Mouse (Mus musculus) kidney, embryonic 16.5 days (tissue): Measurements from ENCODE around the gene Cd81. TPM values are rescaled to one million over a fixed set of nuclear protein-coding genes. Genes with fewer than 3 reads are reported as not detected.

Experiments
- ATAC-seq: fragments of 200-750 bp; cut with Nextera tagmentation; 2 replicates; pipeline ENCODE4 v1.8.0; 2017; ENCODE audit warnings: moderate TSS enrichment; ENCODE audit not compliant: low FRiP score, low TSS enrichment
- H3K27ac ChIP-seq: fragments of 300-500 bp; sonication (generic); 2 replicates; pipeline ENCODE4 v1.5.1; 2014; ENCODE audit warnings: low read length
- H3K27me3 ChIP-seq: fragments of 300-500 bp; sonication (generic); 2 replicates; pipeline ENCODE4 v1.6.1; 2014; ENCODE audit warnings: low read length, control low read depth, mixed read lengths; ENCODE audit not compliant: insufficient read depth
- H3K36me3 ChIP-seq: fragments of 300-500 bp; sonication (generic); 2 replicates; pipeline ENCODE4 v1.6.1; 2014; ENCODE audit warnings: low read length, control low read depth, mixed read lengths; ENCODE audit not compliant: insufficient read depth
- H3K4me1 ChIP-seq: fragments of 300-500 bp; sonication (generic); 2 replicates; pipeline ENCODE4 v1.6.1; 2014; ENCODE audit warnings: low read length, control low read depth, mixed read lengths; ENCODE audit not compliant: insufficient read depth
- H3K4me2 ChIP-seq: fragments of 300-500 bp; sonication (generic); replicated peaks from 2 replicates; pipeline ENCODE4 v1.6.1; 2014; ENCODE audit warnings: low read depth, low read length
- H3K4me3 ChIP-seq: fragments of 300-500 bp; sonication (generic); 2 replicates; pipeline ENCODE4 v1.5.1; 2014; ENCODE audit warnings: mild to moderate bottlenecking, low read length
- H3K9ac ChIP-seq: fragments of 300-500 bp; sonication (generic); replicated peaks from 2 replicates; pipeline ENCODE4 v1.6.1; 2014; ENCODE audit warnings: low read length
- H3K9me3 ChIP-seq: fragments of 300-500 bp; sonication (generic); 2 replicates; pipeline ENCODE4 v1.6.1; 2016; ENCODE audit warnings: low read length, control low read depth
- WGBS: fragments of 180-500 bp; shearing (Covaris S2); extraction: QIAGEN DNeasy Blood & Tissue Kit; methylation state at CpG from one replicate; pipeline ENCODE4 v1.1.7; 2014; 5-methylcytosine and 5-hydroxymethylcytosine counted together
- polyA plus RNA-seq: library from polyadenylated mRNA; unstranded; fragments of >200 nt; fragmentation: Nextera tagmentation; extraction: Ambion mirVana; gene quantifications from 2 replicates; pipeline ENCODE4 v1.2.1, GENCODE M21; 2015

Gene Cd81
- polyA plus RNA-seq, 1 experiment from 2014 or later: 698 TPM

GRCm38 (mm10) chr7:143034519-143035450 is 17.8 kb upstream of the Cd81 start:
- WGBS: 85% methylated on average over 8 of the region's 8 CpGs
- H3K9me3 ChIP-seq: no peaks in the 10 kb centered on the region

GRCm38 (mm10) chr7:143036787-143037186 is 15.8 kb upstream of the Cd81 start:
- Histone ChIP-seq H3K4me1 (peaks cover 8% of the 10 kb centered on the region; the same call in 1 of the 2 replicates), H3K36me3 (no peaks in the 10 kb centered on the region), H3K9ac (no peak overlapping the region), H3K27me3 (no peaks in the 10 kb centered on the region), H3K27ac (no peak overlapping the region), H3K4me2 (no peak overlapping the region), H3K9me3 (no peaks in the 10 kb centered on the region), H3K4me3 (no peak overlapping the region)
- no peak for ATAC-seq
- WGBS: 81% methylated on average over 3 of the region's 3 CpGs

More at GRCm38 (mm10) chr7:143034519-143035450, 17.8 kb upstream of the Cd81 start:
- Histone ChIP-seq H3K36me3 (no peaks in the 10 kb centered on the region), H3K27me3 (no peaks in the 10 kb centered on the region), H3K9ac (no peak overlapping the region), H3K27ac (no peak overlapping the region), H3K4me2 (no peak overlapping the region), H3K4me1 (no peaks in the 10 kb centered on the region), H3K4me3 (no peak overlapping the region)
- ATAC-seq: no peak

- Histone ChIP-seq H3K27me3 (no peaks in the 10 kb centered on the region), H3K27ac (no peak overlapping the region), H3K4me1 (peaks cover 12% of the 10 kb centered on the region; the same call in 1 of the 2 replicates), H3K9me3 (no peaks in the 10 kb centered on the region), H3K36me3 (no peaks in the 10 kb centered on the region), H3K4me3 (no peak overlapping the region), H3K4me2 (no peak overlapping the region), H3K9ac (no peak overlapping the region)
- no peak for ATAC-seq
- WGBS: 85% methylated on average over 4 of the region's 4 CpGs
Observed at GRCm38 (mm10) chr7:143037306-143037705, 15.2 kb upstream of the Cd81 start.

GRCm38 (mm10) chr7:143038174-143038931 is 14.2 kb upstream of the Cd81 start:
- Histone ChIP-seq H3K9ac (no peak overlapping the region), H3K4me3 (no peak overlapping the region), H3K27me3 (no peaks in the 10 kb centered on the region), H3K36me3 (no peaks in the 10 kb centered on the region), H3K4me1 (peaks cover 14% of the 10 kb centered on the region; the same call in 1 of the 2 replicates), H3K4me2 (no peak overlapping the region), H3K27ac (no peak overlapping the region), H3K9me3 (no peaks in the 10 kb centered on the region)
- WGBS: 88% methylated on average over 3 of the region's 3 CpGs
- ATAC-seq: no peak

GRCm38 (mm10) chr7:143040561-143040960 is 12.0 kb upstream of the Cd81 start:
- ATAC-seq: no peak
- 93% methylated on average over 3 of the region's 3 CpGs for WGBS
- Histone ChIP-seq H3K27ac (no peak overlapping the region), H3K4me3 (no peak overlapping the region), H3K4me1 (peaks cover 14% of the 10 kb centered on the region; the same call in 1 of the 2 replicates), H3K36me3 (no peaks in the 10 kb centered on the region), H3K9me3 (peaks cover 4% of the 10 kb centered on the region; the same call in 1 of the 2 replicates), H3K9ac (no peak overlapping the region), H3K27me3 (no peaks in the 10 kb centered on the region), H3K4me2 (no peak overlapping the region)

- H3K4me2 ChIP-seq: no peak overlapping the region
- peak overlapping the region; percentile 67; the same call in 1 of the 2 replicates for H3K27ac ChIP-seq
- WGBS: 76% methylated on average over 3 of the region's 3 CpGs
- H3K9ac ChIP-seq: no peak overlapping the region
- H3K4me3 ChIP-seq: no peak overlapping the region
- H3K27me3 ChIP-seq: no peaks in the 10 kb centered on the region
- H3K4me1 ChIP-seq: peaks cover 14% of the 10 kb centered on the region; the same call in 1 of the 2 replicates
- H3K9me3 ChIP-seq: peaks cover 4% of the 10 kb centered on the region; the same call in 1 of the 2 replicates
- no peak; the same call in 1 of the 2 replicates for ATAC-seq
- H3K36me3 ChIP-seq: no peaks in the 10 kb centered on the region
Observed at GRCm38 (mm10) chr7:143041138-143041822, 11.3 kb upstream of the Cd81 start.

GRCm38 (mm10) chr7:143042089-143042488 is 10.4 kb upstream of the Cd81 start:
- peaks cover 4% of the 10 kb centered on the region; the same call in 1 of the 2 replicates for H3K9me3 ChIP-seq

GRCm38 (mm10) chr7:143042897-143043300 is 9.6 kb upstream of the Cd81 start:
- H3K4me1 ChIP-seq: peaks cover 14% of the 10 kb centered on the region; the same call in 1 of the 2 replicates
- H3K4me3 ChIP-seq: no peak overlapping the region
- WGBS: 70% methylated on average over 3 of the region's 3 CpGs
- H3K9ac ChIP-seq: no peak overlapping the region
- H3K27me3 ChIP-seq: no peaks in the 10 kb centered on the region
- ATAC-seq: no peak
- H3K27ac ChIP-seq: peak overlapping the region; percentile 69; the same call in 1 of the 2 replicates
- peaks cover 4% of the 10 kb centered on the region; the same call in 1 of the 2 replicates for H3K9me3 ChIP-seq
- no peak overlapping the region for H3K4me2 ChIP-seq
- H3K36me3 ChIP-seq: no peaks in the 10 kb centered on the region

More at GRCm38 (mm10) chr7:143042089-143042488, 10.4 kb upstream of the Cd81 start:
- Histone ChIP-seq H3K27me3 (no peaks in the 10 kb centered on the region), H3K4me1 (peaks cover 14% of the 10 kb centered on the region; the same call in 1 of the 2 replicates), H3K4me3 (no peak overlapping the region), H3K27ac (peak overlapping the region; percentile 69), H3K9ac (no peak overlapping the region), H3K36me3 (no peaks in the 10 kb centered on the region), H3K4me2 (no peak overlapping the region)
- WGBS: 55% methylated on average over 3 of the region's 3 CpGs
- ATAC-seq: peak; percentile 78
